Mouse (Mus musculus) adrenal gland, postnatal 10 days (tissue): ENCODE results near the gene Clgn. TPM values are rescaled to one million over a fixed set of nuclear protein-coding genes. Genes with fewer than 3 reads are reported as not detected.
"Not testable (repeated sequence)": the region's sequence is repeated elsewhere in the genome, so short reads cannot be mapped to it uniquely, and the experiment has no call there.

Experiments
- DNase-seq: peaks from one replicate; pipeline ENCODE4 v3.0.0; 2021; ENCODE audit warnings: mixed read lengths
- total RNA-seq, 2 experiments: library from RNA; stranded (reverse); gene quantifications; 2 replicates each; pipeline ENCODE4 v1.2.3; 2021

The Clgn gene
- total RNA-seq, 2 experiments from 2014 or later, result 0.60 to 1.4 TPM

- DNase-seq, result peak; percentile 21
Measured at GRCm38 (mm10) chr8:83423032-83423825, 33.6 kb downstream of the Clgn start.

- DNase-seq, result no peak
Measured at GRCm38 (mm10) chr8:83425202-83425601, 35.5 kb downstream of the Clgn start.

- DNase-seq, result no peak
Measured at GRCm38 (mm10) chr8:83426104-83426759, 36.6 kb downstream of the Clgn start.

- no peak for DNase-seq
Measured at GRCm38 (mm10) chr8:83426949-83427348, 37.3 kb downstream of the Clgn start.

GRCm38 (mm10) chr8:83428621-83429020 lies 39.0 kb downstream of the Clgn start:
- not testable (repeated sequence) for DNase-seq

GRCm38 (mm10) chr8:83429071-83429524 lies 39.4 kb downstream of the Clgn start:
- DNase-seq, result no peak

GRCm38 (mm10) chr8:83437077-83437476 lies 47.4 kb downstream of the Clgn start:
- no peak for DNase-seq

- DNase-seq, result no peak
Measured at GRCm38 (mm10) chr8:83441656-83442242, 52.1 kb downstream of the Clgn start.

GRCm38 (mm10) chr8:83442243-83443051 lies 52.8 kb downstream of the Clgn start:
- DNase-seq, result peak; percentile 99

GRCm38 (mm10) chr8:83443052-83443400 lies 53.4 kb downstream of the Clgn start:
- no peak for DNase-seq

GRCm38 (mm10) chr8:83449960-83450359 lies 60.3 kb downstream of the Clgn start:
- peak; percentile 39 for DNase-seq

- DNase-seq, result no peak
Measured at GRCm38 (mm10) chr8:83451056-83451455, 61.4 kb downstream of the Clgn start.

GRCm38 (mm10) chr8:83457121-83457520 lies 67.5 kb downstream of the Clgn start:
- DNase-seq, result no peak

GRCm38 (mm10) chr8:83458222-83458621 lies 68.6 kb downstream of the Clgn start, which contains the start of gene Scoc:
Gene Scoc (minus strand): TSS chr8:83458391.
- DNase-seq, result no peak

GRCm38 (mm10) chr8:83459606-83460005 lies 69.9 kb downstream of the Clgn start:
- DNase-seq, result no peak

Other genes with a start within 250 kb of the Clgn start
- gene Tbc1d9, start 224.5 kb upstream of the Clgn start, total RNA-seq, result 1 to 10 TPM; 7.0 to 8.4 TPM
- gene Gm10645, start 223.7 kb upstream of the Clgn start, total RNA-seq, result under 1 TPM; 0.45 to 0.57 TPM
- 1,000 to 10,000 TPM; 2,963 to 3,460 TPM for gene Ucp1, start 99.5 kb upstream of the Clgn start, total RNA-seq
- 10 to 100 TPM; 22.2 to 25.8 TPM for gene Elmod2, start 57.4 kb upstream of the Clgn start, total RNA-seq
- gene Mgat4d, start 41.4 kb upstream of the Clgn start, total RNA-seq, result not detected
- gene Scoc, start 68.5 kb downstream of the Clgn start, total RNA-seq, result 10 to 100 TPM; 58.0 to 62.4 TPM
- gene Olfr370, start 145.9 kb downstream of the Clgn start, total RNA-seq, result not detected
- 100 to 1,000 TPM; 340 to 396 TPM for gene Ndufb7, start 176.8 kb downstream of the Clgn start, total RNA-seq
- gene Tecr, start 218.1 kb downstream of the Clgn start, total RNA-seq, result 100 to 1,000 TPM; 305 to 336 TPM
- 10 to 100 TPM; 24.7 to 28.8 TPM for gene Dnajb1, start 218.3 kb downstream of the Clgn start, total RNA-seq